Mouse (Mus musculus): ENCODE measurements around the gene Clasp1. TPM values are rescaled to one million over a fixed set of nuclear protein-coding genes. Genes with fewer than 3 reads are reported as not detected.
A peak's percentile ranks its signal among the peaks of the same experiment; 100 is the strongest.

Clasp1 gene
- polyA plus RNA-seq, 1 experiment = 10.9 TPM

- 26% methylated on average over 9 of the region's 9 CpGs for WGBS
- TF ChIP-seq POLR2A (IDR thresholded peaks at IDR 0.05; ENCODE audit: low read depth, low read length) (no peak), CTCF (IDR thresholded peaks at IDR 0.05; ENCODE audit: extremely low read depth, insufficient read length, insufficient replicate concordance, low read depth, low read length) (no peak)
- no peak overlapping the region for H3K27ac ChIP-seq (ENCODE audit: insufficient read depth, low read depth, low read length)
- no peaks in the 10 kb centered on the region for H3K36me3 ChIP-seq (ENCODE audit: control insufficient read depth, insufficient read depth, low read length)
- H3K4me1 ChIP-seq (ENCODE audit: control insufficient read depth, insufficient read depth, insufficient read length, low read length) = peaks cover 11% of the 10 kb centered on the region; the same call in 1 of the 2 replicates
- no peak overlapping the region for H3K4me3 ChIP-seq (ENCODE audit: low read depth, low read length)
- H3K27me3 ChIP-seq (ENCODE audit: control insufficient read depth, insufficient read depth, low read length) = no peaks in the 10 kb centered on the region
These were observed 254.5 kb downstream of the Clasp1 start for GRCm38 (mm10) chr1:118643138-118643979.

GRCm38 (mm10) chr1:118645701-118646100, 256.8 kb downstream of the Clasp1 start:
- 42% methylated on average over 4 of the region's 4 CpGs for WGBS
- Histone ChIP-seq H3K27me3 (ENCODE audit: control insufficient read depth, insufficient read depth, low read length) (no peaks in the 10 kb centered on the region), H3K4me1 (ENCODE audit: control insufficient read depth, insufficient read depth, insufficient read length, low read length) (peaks cover 28% of the 10 kb centered on the region; the same call in 1 of the 2 replicates), H3K36me3 (ENCODE audit: control insufficient read depth, insufficient read depth, low read length) (no peaks in the 10 kb centered on the region), H3K4me3 (ENCODE audit: low read depth, low read length) (no peak overlapping the region), H3K27ac (ENCODE audit: insufficient read depth, low read depth, low read length) (no peak overlapping the region)
- TF ChIP-seq CTCF (IDR thresholded peaks at IDR 0.05; ENCODE audit: extremely low read depth, insufficient read length, insufficient replicate concordance, low read depth, low read length) (no peak), POLR2A (IDR thresholded peaks at IDR 0.05; ENCODE audit: low read depth, low read length) (no peak)

- H3K36me3 ChIP-seq (ENCODE audit: control insufficient read depth, insufficient read depth, low read length) = no peaks in the 10 kb centered on the region
- H3K27ac ChIP-seq (ENCODE audit: insufficient read depth, low read depth, low read length) = peak overlapping the region; percentile 38; the same call in 1 of the 2 replicates
- peaks cover 33% of the 10 kb centered on the region; the same call in 1 of the 2 replicates for H3K4me1 ChIP-seq (ENCODE audit: control insufficient read depth, insufficient read depth, insufficient read length, low read length)
- H3K4me3 ChIP-seq (ENCODE audit: low read depth, low read length) = no peak overlapping the region
- 21% methylated on average over 3 of the region's 3 CpGs for WGBS
- no peaks in the 10 kb centered on the region for H3K27me3 ChIP-seq (ENCODE audit: control insufficient read depth, insufficient read depth, low read length)
- TF ChIP-seq POLR2A (IDR thresholded peaks at IDR 0.05; ENCODE audit: low read depth, low read length) = no peak
- no peak for TF ChIP-seq CTCF (IDR thresholded peaks at IDR 0.05; ENCODE audit: extremely low read depth, insufficient read length, insufficient replicate concordance, low read depth, low read length)
These were observed 259.2 kb downstream of the Clasp1 start for GRCm38 (mm10) chr1:118648015-118648414.

- 21% methylated on average over 9 of the region's 9 CpGs for WGBS
- TF ChIP-seq POLR2A (IDR thresholded peaks at IDR 0.05; ENCODE audit: low read depth, low read length) = no peak
- TF ChIP-seq CTCF (IDR thresholded peaks at IDR 0.05; ENCODE audit: extremely low read depth, insufficient read length, insufficient replicate concordance, low read depth, low read length) = no peak
These were observed 261.3 kb downstream of the Clasp1 start for GRCm38 (mm10) chr1:118649933-118650770.

GRCm38 (mm10) chr1:118650771-118651080, 261.9 kb downstream of the Clasp1 start:
- 26% methylated on average over 3 of the region's 3 CpGs for WGBS
- TF ChIP-seq CTCF (IDR thresholded peaks at IDR 0.05; ENCODE audit: extremely low read depth, insufficient read length, insufficient replicate concordance, low read depth, low read length) (no peak), POLR2A (IDR thresholded peaks at IDR 0.05; ENCODE audit: low read depth, low read length) (no peak)
- Histone ChIP-seq H3K4me1 (ENCODE audit: control insufficient read depth, insufficient read depth, insufficient read length, low read length) (peaks cover 31% of the 10 kb centered on the region; the same call in 1 of the 2 replicates), H3K27ac (ENCODE audit: insufficient read depth, low read depth, low read length) (peak overlapping the region; percentile 14), H3K36me3 (ENCODE audit: control insufficient read depth, insufficient read depth, low read length) (peaks cover 2% of the 10 kb centered on the region; the same call in 1 of the 2 replicates), H3K27me3 (ENCODE audit: control insufficient read depth, insufficient read depth, low read length) (no peaks in the 10 kb centered on the region), H3K4me3 (ENCODE audit: low read depth, low read length) (no peak overlapping the region)

More at GRCm38 (mm10) chr1:118649933-118650770, 261.3 kb downstream of the Clasp1 start:
- Histone ChIP-seq H3K27ac (ENCODE audit: insufficient read depth, low read depth, low read length) (peak overlapping the region; percentile 14), H3K36me3 (ENCODE audit: control insufficient read depth, insufficient read depth, low read length) (peaks cover 2% of the 10 kb centered on the region; the same call in 1 of the 2 replicates), H3K27me3 (ENCODE audit: control insufficient read depth, insufficient read depth, low read length) (no peaks in the 10 kb centered on the region), H3K4me3 (ENCODE audit: low read depth, low read length) (no peak overlapping the region), H3K4me1 (ENCODE audit: control insufficient read depth, insufficient read depth, insufficient read length, low read length) (peaks cover 33% of the 10 kb centered on the region; the same call in 1 of the 2 replicates)

GRCm38 (mm10) chr1:118658716-118659115, 269.9 kb downstream of the Clasp1 start:
- Histone ChIP-seq H3K4me1 (ENCODE audit: control insufficient read depth, insufficient read depth, insufficient read length, low read length) (no peaks in the 10 kb centered on the region), H3K4me3 (ENCODE audit: low read depth, low read length) (no peak overlapping the region), H3K27me3 (ENCODE audit: control insufficient read depth, insufficient read depth, low read length) (no peaks in the 10 kb centered on the region), H3K36me3 (ENCODE audit: control insufficient read depth, insufficient read depth, low read length) (peaks cover under 1% of the 10 kb centered on the region), H3K27ac (ENCODE audit: insufficient read depth, low read depth, low read length) (no peak overlapping the region)
- TF ChIP-seq CTCF (IDR thresholded peaks at IDR 0.05; ENCODE audit: extremely low read depth, insufficient read length, insufficient replicate concordance, low read depth, low read length) (no peak), POLR2A (IDR thresholded peaks at IDR 0.05; ENCODE audit: low read depth, low read length) (no peak)
- WGBS = 67% methylated on average over 6 of the region's 6 CpGs

Data from small intestine, adult 2 months (tissue).